Mouse (Mus musculus): Measurements from ENCODE around the gene Pom121.

Gene Pom121

GRCm38 (mm10) chr5:135394004-135394823 lies at the start of gene Pom121:
Pom121 (minus strand) TSS chr5:135394546.
- DNase-seq (ENCODE audit: low read depth, low spot score), result peak; percentile 95

GRCm38 (mm10) chr5:135442430-135442829 lies 48.1 kb upstream of the Pom121 start:
- DNase-seq (ENCODE audit: low read depth, low spot score), result peak; percentile 50

GRCm38 (mm10) chr5:135435039-135435438 lies 40.7 kb upstream of the Pom121 start:
- no peak for DNase-seq (ENCODE audit: low read depth, low spot score)

- no peak for DNase-seq (ENCODE audit: low read depth, low spot score)
These were observed 39.5 kb upstream of the Pom121 start for GRCm38 (mm10) chr5:135433861-135434260.

- DNase-seq (ENCODE audit: low read depth, low spot score), result no peak
These were observed 36.8 kb upstream of the Pom121 start for GRCm38 (mm10) chr5:135431111-135431510.

- peak; percentile 10 for DNase-seq (ENCODE audit: low read depth, low spot score)
These were observed 34.4 kb upstream of the Pom121 start for GRCm38 (mm10) chr5:135428786-135429185.

- no peak for DNase-seq (ENCODE audit: low read depth, low spot score)
These were observed 15.9 kb upstream of the Pom121 start for GRCm38 (mm10) chr5:135410266-135410665.

- DNase-seq (ENCODE audit: low read depth, low spot score), result no peak
These were observed 13.8 kb upstream of the Pom121 start for GRCm38 (mm10) chr5:135408114-135408513.

- no peak for DNase-seq (ENCODE audit: low read depth, low spot score)
These were observed 11.1 kb upstream of the Pom121 start for GRCm38 (mm10) chr5:135405437-135405836.

- DNase-seq (ENCODE audit: low read depth, low spot score), result peak; percentile 49
These were observed 10.3 kb upstream of the Pom121 start for GRCm38 (mm10) chr5:135404623-135405022.

GRCm38 (mm10) chr5:135400244-135400643 lies 5.9 kb upstream of the Pom121 start:
- DNase-seq (ENCODE audit: low read depth, low spot score), result peak; percentile 85

GRCm38 (mm10) chr5:135399382-135399781 lies 5.0 kb upstream of the Pom121 start:
- DNase-seq (ENCODE audit: low read depth, low spot score), result no peak

- peak; percentile 52 for DNase-seq (ENCODE audit: low read depth, low spot score)
These were observed 1.5 kb upstream of the Pom121 start for GRCm38 (mm10) chr5:135395826-135396225.

- no peak for DNase-seq (ENCODE audit: low read depth, low spot score)
These were observed 10.6 kb downstream of the Pom121 start for GRCm38 (mm10) chr5:135383771-135384170.

GRCm38 (mm10) chr5:135382746-135383145 lies 11.6 kb downstream of the Pom121 start:
- no peak for DNase-seq (ENCODE audit: low read depth, low spot score)

- DNase-seq (ENCODE audit: low read depth, low spot score), result no peak
These were observed 12.9 kb downstream of the Pom121 start for GRCm38 (mm10) chr5:135381356-135381925.

- DNase-seq (ENCODE audit: low read depth, low spot score), result no peak
These were observed 13.7 kb downstream of the Pom121 start for GRCm38 (mm10) chr5:135380681-135381080.

- DNase-seq (ENCODE audit: low read depth, low spot score), result no peak
These were observed 18.0 kb downstream of the Pom121 start for GRCm38 (mm10) chr5:135376341-135376740.

GRCm38 (mm10) chr5:135375167-135375566 lies 19.2 kb downstream of the Pom121 start:
- no peak for DNase-seq (ENCODE audit: low read depth, low spot score)

GRCm38 (mm10) chr5:135373601-135374000 lies 20.7 kb downstream of the Pom121 start:
- no peak for DNase-seq (ENCODE audit: low read depth, low spot score)

- DNase-seq (ENCODE audit: low read depth, low spot score), result no peak
These were observed 23.2 kb downstream of the Pom121 start for GRCm38 (mm10) chr5:135371195-135371594.

GRCm38 (mm10) chr5:135369787-135370654 lies 24.3 kb downstream of the Pom121 start, which contains the start of gene Nsun5:
Nsun5 (plus strand) TSS chr5:135369953.
- peak; percentile 96 for DNase-seq (ENCODE audit: low read depth, low spot score)

Data from mesoderm, embryonic 11.5 days (tissue).